Mouse (Mus musculus) CD8-positive naive resting alpha-beta T cell, adult 2 months (primary cell): ENCODE results near the gene Gm42674.

Experiments used
- DNase-seq, 2 experiments: peaks; one replicate each; pipeline ENCODE4 v3.0.0; 2022; ENCODE audit warnings: low read depth in 2 of 2, low spot score in 2 of 2

Gm42674 gene

GRCm38 (mm10) chr3:90621552-90621951 lies 19.8 kb downstream of the Gm42674 start:
- no peak for DNase-seq

DNA sequence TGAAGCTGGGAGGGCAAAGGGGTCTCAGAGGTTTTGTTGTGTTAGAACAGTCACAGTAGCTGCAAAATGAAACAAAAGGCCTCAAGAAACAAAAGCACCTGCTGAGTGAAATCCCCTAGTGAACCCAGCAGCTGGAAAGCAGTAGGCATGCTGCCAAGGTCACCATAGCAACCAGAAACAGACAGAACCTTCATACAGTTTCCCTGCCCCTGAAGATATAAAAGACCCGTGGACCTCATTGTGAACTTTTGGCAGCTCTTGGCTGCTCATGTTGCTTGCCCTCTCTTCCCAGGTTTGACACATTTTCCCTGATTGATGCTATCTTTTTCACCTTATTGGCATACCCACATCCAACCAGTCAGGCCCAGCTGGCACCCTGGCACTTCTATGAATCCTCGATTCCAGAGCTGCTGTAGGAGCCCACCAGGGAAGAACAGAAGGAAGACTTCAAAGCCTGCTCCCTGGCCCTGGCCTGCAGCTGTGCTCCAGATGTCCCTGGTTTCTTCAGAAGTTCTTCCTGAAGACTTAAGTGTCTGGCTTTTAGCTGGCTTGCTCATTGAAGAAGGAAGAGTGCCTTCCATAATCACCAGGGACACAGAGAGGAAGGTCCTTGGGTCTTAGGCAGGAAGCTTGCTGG lies 21.8 kb downstream of the Gm42674 start:
- no peak for DNase-seq

DNA sequence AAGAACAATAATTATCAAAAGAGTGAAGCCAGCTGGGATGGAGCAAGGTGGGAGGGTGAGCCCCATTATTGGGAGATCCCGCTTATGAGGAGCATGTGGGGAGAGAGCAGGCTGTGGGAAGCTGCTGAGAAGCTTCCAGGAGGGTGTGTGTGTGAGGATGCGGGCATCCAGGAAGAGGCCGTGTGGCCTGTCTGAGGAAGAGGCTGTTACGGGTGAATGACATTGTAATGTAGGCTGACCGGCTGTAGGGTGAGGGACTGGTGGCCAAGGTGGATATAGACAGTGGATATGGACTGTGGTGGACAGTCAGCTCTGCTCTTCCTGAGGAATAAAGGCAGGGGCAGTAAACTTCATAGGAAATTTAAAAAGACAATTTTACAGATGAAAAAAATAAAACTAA lies 23.8 kb downstream of the Gm42674 start:
- DNase-seq = no peak

- no peak for DNase-seq
Measured at GRCm38 (mm10) chr3:90626266-90627021, 24.7 kb downstream of the Gm42674 start.

GRCm38 (mm10) chr3:90627366-90627765 lies 25.7 kb downstream of the Gm42674 start:
- DNase-seq = no peak

DNA sequence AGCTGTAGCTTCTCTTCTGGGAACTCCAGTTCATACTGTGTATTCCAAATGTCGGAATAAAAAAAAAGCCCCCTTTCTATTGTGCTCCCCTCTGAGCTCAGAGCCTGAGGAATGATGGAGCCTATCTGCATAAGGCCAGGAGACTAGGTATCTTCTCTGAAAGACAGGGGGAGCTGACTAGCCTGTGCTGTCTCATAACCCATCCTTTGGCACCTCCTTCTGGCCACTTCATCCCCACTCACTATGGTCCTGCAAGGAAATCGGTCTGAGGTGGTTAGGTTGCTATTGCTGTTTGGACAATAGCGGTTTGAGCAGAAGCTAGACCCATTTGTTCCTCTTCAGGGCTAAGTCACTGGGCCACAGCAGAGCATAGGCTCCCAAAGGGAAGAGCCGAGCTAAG lies 26.1 kb downstream of the Gm42674 start:
- no peak for DNase-seq

- no peak for DNase-seq
Measured at GRCm38 (mm10) chr3:90629298-90629697, 27.6 kb downstream of the Gm42674 start.

DNA sequence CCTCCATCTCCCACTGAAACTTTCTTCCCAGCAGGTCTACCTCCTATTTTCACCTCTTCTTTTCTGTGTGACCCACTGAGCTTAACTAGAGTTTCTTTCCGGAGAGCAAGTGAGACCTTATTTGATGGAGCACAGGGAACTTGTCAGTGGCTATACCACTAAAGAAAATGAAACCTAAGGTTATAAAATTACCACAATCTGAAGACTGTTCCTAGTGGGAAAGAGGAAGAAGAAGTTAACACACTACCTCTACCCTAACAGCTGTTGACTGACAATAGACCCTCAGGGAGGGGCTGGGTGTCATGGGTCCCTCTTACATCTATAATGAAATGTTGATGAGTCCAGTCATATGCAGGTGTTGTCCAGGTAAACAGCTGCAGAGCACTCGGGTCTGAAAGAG lies 30.3 kb downstream of the Gm42674 start:
- no peak for DNase-seq

GRCm38 (mm10) chr3:90638511-90639275 lies 37.0 kb downstream of the Gm42674 start:
- no peak for DNase-seq

DNA sequence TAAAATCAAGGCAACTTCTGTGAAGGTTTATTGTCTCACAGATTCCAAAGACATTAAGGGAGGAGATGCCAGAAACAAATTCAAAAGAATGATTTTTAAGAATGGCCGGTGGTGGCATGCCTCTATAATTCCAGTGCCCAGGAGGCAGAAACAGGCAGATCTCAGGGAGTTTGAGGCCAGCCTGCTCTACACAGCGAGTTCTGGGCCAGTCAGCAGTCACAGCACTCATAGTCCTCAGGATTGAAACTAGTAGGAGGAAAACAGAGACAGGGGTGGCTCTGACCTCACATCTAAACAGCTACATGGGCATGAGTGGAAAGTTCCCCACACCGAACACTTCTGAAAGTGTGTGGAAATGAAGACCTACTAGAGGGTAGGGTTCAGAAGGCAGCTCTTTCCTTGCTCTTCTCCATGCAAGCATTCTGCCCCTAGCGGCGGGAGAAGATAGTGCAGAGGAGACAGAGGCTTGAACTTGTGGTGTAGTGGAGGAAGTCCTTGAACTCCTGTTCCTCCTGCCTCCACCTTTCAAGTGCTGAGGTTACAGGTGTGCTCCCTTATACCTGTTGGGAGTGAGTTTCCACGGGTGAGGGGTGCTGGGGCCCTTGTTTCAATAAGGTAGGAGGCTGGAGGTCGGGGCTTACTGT lies 37.9 kb downstream of the Gm42674 start:
- peak; percentile 38 to 48 for DNase-seq

DNA sequence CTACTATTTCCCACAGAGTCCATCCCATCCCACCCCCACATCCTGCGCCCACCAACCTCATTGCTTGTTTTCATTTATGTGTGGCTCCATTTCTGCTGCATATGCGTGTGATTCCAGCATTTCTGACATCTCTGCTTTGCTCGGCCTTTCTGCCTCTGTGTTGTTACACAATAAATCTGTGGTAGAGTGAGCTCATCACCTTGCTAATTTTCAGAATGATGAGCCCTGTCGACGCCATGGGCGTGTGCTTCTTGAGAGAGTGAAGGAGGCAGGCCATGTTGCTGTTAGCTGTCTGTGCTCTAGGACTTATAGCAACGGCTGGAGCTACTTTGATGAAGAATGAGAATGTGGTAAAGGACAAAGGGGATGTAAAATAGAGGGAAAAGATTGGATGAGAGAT lies 39.3 kb downstream of the Gm42674 start:
- DNase-seq = no peak

DNA sequence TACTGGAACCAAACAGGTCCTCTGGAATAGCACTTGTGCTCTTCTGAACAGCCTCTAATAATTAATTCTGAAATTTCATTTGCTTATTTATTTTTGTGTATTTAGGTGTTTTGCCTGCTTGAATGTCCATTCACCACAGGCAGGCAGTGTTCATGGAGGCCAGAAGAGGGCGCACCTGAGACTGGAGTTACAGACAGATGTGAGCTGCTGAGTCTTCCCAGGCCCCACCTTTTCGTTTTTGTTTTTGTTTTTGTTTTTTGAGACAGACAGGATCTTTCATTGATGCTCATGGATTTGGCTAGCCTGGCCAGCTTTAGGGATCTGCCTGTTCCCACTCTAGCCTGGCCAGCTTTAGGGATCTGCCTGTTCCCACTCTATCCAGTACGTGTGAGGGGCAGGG lies 42.5 kb downstream of the Gm42674 start:
- DNase-seq = peak; percentile 20 to 37

DNA sequence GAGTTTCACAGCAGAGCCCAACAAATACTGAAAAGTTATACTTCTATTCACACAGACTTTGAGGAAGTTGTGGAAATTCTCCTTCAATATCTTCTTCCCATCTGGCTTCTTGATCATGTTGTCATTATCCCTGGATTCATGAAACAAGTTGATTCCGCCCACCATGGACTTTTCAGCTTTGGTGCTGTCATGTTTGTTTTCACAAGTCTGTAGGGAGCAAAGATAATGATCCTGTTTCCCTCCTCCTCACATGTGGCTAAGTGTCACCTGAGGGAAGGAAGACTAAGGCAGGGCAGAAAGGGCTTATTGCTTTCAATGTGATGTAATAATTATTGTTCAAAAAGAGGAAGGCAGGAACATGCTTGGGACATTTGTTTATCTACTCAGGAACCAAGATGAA lies 45.6 kb downstream of the Gm42674 start:
- DNase-seq = no peak

DNA sequence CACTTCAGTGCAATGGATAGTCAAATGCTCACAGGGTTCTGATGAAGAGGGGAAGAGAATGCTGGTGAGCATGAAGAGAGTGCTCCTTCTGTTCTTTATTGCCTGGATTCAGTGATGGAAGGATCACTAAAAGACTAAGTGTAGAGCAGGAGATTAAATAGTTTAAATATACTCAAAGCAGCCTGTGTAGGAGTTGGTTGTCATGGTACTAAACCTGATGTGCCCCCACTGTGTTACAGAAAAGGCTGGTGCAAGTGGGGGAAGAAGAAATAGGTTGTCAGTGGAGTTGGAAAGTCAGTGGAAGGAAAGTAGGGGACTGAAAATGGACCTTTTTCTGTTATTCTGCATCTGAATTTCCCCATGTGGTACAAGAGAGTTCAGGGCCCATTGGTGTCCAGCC lies 47.3 kb downstream of the Gm42674 start:
- no peak for DNase-seq

GRCm38 (mm10) chr3:90649832-90650231 lies 48.1 kb downstream of the Gm42674 start:
- DNase-seq = no peak

DNA sequence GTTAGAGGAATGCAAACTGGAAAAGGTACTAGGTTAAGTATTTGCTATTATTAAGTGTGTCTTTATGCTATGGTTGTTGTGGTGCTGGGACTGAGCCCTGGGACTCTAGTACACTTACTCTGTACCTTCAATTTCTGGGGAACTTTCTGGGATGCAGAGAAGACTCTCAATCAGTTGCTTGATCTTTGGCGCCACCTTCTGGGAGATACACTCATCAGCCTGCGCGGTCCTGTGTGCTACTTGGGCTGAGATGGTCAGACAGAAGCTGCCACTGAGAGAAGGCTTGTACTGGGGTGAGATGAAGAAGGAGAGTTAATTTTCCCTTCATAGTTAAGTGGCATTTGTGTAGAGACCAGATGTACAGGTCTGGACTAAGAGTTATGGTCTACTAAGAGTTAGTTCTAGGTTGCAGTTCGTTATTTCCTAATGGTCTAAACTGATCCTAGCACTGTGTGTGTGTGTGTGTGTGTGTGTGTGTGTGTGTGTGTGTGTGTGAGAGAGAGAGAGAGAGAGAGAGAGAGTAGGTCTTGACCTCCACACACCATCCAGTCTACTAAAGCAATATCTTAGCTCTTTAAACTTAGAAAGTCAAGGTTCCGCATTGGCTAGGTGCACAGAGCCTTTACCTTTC lies 51.3 kb downstream of the Gm42674 start:
- DNase-seq = peak; percentile 26 to 29

DNA sequence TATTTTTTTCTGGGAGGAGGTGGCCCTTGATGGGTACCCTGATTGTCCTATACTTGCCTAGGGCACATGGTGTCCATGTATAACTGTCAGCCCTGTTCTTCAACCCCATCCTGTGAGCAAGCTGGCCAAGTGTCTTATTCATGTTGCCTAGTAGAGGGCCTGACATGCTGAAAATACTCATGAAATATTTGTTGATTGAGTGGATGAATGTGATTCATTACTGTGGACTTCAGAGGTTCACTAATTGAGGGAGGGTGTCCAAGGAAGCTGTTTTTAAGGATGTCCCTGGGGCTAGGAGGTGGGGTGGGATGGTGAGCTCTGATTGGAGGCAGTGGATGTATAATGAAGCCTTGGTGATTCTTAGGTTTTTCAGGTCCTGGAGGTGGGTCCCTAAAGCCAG lies 52.0 kb downstream of the Gm42674 start, which contains the start of gene S100a7a:
Gene S100a7a, plus strand, starts transcription at position 301 of the 400 bp plus-strand sequence.
- no peak for DNase-seq
